Mouse (Mus musculus) cerebellum, postnatal 36 days (tissue): ENCODE measurements around the gene Mecp2.
A peak's percentile ranks its signal among the peaks of the same experiment; 100 is the strongest.
"Not testable (repeated sequence)": the region's sequence is repeated elsewhere in the genome, so short reads cannot be mapped to it uniquely, and the experiment has no call there.

Experiments used
- DNase-seq, 2 experiments: peaks; one replicate each; pipeline ENCODE4 v3.0.0; 2021 to 2022; ENCODE audit warnings: mixed read lengths in 2 of 2

The Mecp2 gene

GRCm38 (mm10) chrX:74135263-74135662 lies at the start of gene Mecp2:
Mecp2 (minus strand) TSS chrX:74135363.
- DNase-seq: not testable (repeated sequence)

DNA sequence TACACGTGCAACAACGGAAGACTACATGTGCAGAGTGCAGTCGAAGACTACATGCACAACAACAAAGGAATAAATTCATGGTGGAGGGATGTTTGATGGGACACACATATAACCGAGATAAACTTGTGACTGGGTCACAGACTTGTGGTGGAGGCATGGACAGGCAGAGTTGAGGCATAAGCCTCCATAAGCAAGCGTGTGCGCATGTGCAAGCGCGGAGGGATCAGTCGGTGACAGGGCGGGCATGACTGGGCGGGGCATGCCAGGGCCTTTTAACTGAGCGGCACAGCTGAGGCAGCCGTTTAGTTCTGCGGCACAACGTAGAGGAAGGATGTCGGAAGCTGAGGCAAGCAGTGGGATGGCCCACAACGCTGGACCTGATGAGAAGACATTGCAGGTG lies 41.8 kb upstream of the Mecp2 start, which contains the start of gene Tktl1:
Gene Tktl1 (plus strand): TSS at position 301 of the 400 bp plus-strand sequence.
- DNase-seq: no peak

DNA sequence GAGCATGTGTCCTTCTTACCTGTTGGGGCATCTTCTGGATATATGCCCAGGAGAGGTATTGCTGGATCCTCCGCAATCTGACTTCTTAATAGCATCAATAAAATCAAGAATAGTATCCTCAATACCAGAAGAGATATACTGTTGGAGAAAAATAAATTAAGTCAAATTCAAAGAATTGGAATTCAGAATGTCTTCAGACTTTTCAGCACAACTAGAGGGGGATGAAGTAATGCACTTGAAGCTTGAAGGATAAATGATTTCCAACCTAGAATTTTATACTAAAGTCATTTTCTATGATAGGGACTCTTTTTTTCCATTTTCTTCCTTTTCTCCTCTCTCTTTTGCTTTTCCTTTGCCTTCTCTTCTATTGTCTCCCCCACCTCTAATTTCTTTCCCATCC lies 32.6 kb upstream of the Mecp2 start, which contains the start of gene Tex28:
Gene Tex28 (minus strand): TSS at position 101 of the 400 bp plus-strand sequence.
- DNase-seq: no peak

GRCm38 (mm10) chrX:74127164-74127563 lies 8.0 kb downstream of the Mecp2 start, which contains the start of gene Opn1mw:
Opn1mw (plus strand) TSS chrX:74127464.
- DNase-seq: no peak

- no peak for DNase-seq
Observed at GRCm38 (mm10) chrX:74124975-74125374, 10.2 kb downstream of the Mecp2 start.

DNA sequence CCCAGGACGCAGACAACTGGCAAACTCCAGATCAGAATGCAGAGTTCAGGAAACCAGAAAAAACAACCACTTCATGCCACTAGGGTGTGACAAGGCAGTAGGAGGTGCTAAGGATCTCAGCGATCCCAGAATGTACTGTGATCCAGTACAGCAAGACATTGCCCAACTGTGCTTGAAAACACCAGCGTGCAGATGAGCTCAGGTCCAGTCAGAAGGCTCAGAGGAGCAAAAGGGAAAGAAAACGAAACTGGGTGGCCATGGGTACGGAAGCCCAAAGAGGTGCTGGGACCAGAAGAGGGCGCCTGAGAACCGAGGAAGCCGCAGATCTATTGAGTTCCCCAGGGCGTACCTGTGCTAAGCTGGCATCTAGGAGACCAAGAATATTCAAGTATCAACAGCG lies 19.7 kb downstream of the Mecp2 start:
- DNase-seq: peak; percentile 63 to 66

DNA sequence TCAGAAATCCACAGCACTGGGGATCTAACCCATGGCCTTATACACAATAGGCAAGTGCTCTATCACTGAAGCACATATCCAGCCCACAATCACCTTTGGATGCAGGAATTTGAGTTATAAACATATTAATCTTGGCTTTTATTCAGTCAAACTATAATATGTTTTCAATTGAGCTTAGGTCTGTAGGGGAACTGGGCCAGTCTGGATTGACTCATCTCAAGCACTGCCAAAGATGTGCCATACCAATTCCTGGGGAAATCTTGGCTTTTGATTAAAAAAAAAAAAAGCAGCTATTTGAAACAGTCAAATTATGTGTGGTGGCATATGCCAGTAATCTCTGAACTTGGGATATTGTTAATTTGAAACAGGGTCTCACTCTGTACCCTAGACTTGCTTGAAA lies 21.1 kb downstream of the Mecp2 start:
- DNase-seq: no peak

DNA sequence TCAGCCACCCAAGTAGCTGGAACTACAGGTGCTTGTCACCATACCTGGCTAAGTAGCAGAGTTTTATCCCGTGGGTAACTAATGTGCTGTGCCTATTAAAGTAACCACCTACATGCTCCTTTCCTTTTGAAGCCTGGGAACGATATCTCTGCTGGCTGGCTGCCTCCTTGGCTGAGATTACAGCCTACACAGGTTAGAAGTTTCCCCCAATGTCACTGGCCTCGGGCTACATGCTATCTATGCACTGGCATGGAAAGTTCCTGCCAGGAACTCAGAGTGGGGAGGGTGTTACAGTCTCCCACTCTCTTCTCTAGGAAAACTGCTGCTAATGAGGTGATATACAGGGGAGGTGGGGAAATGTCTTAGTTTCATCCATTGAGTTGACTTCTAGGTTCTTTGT lies 26.4 kb downstream of the Mecp2 start:
- no peak for DNase-seq

DNA sequence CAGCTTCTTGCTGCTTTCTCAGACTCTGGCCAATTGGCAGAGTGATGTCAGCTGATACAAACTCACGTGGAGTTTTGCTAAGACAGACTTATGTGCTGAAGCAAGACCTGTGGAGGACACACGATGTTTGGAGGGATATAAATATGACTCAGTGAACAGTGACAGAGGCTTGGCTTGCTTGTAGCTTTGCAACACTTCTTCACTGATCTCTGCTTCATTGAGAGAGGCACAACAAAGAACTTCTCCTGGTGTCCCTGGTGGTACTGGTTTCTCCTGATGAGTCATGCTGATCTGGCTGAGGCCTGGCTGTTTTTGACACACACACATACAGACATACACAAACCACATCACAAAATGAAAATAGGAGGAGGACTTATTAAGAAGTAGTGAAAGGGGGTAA lies 29.2 kb downstream of the Mecp2 start:
- DNase-seq: no peak

DNA sequence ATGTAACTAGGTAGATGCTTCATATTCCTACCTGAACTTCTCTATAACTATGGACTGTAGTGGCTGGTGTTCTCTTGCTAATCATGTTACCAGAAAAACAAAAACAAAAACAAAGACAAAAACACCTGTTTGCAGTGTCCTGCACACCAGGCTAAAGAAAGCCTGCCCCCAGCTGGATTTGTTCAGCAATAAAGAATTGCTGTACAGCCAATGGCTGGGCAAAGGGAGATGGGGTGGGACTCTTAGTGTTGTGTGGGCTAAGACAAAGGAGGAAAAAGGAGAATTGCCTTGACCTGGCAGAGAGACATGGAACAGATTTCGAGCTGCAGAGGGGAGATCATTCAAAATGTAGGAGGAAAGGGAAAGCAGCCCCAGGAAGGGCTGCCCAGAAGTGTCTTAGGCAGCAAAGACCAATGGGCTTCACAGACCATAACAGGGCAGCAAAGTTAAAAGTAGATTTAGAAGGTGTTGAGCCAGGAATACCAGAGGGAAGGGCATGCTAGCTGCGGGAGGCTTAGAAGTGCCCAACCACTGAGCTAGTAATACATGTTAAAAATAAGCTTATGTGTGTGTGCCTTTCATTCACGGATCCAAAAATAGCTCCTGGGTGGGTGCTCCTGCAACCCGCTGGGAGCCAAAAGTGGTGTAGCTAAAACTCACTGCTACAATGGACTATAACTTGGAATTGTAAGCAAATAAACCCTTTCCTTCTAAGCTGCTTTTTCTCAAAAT lies 31.5 kb downstream of the Mecp2 start:
- DNase-seq: no peak

GRCm38 (mm10) chrX:74095130-74095529 lies 40.0 kb downstream of the Mecp2 start:
- no peak for DNase-seq

GRCm38 (mm10) chrX:74085601-74086038 lies 49.5 kb downstream of the Mecp2 start:
- DNase-seq: peak; percentile 96 to 98

GRCm38 (mm10) chrX:74084946-74085498 lies 50.1 kb downstream of the Mecp2 start:
- peak; percentile 74 to 80 for DNase-seq

GRCm38 (mm10) chrX:74084276-74084837 lies 50.8 kb downstream of the Mecp2 start:
- DNase-seq: peak; percentile 18 to 26

GRCm38 (mm10) chrX:74070794-74071193 lies 64.4 kb downstream of the Mecp2 start:
- DNase-seq: no peak

DNA sequence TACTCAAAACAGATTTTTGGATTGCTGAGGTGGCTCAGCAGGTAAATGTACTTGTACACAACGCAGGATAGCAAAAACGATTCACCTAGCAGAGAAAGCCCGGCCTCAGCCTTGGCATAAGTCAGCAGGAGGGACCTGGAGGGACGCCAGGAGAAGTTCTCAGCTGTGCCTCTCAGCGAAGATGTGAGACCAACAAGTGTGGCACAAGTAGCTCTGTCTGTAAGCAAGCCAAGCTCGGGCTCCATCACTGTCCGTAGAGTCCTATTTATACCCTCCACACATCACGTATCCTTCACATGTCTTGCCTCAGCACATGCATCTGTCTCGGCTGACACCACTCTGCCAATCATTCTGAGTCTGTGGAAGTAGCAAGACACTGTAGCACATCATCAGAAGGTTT lies 67.3 kb downstream of the Mecp2 start:
- peak; percentile 50 to 54 for DNase-seq

DNA sequence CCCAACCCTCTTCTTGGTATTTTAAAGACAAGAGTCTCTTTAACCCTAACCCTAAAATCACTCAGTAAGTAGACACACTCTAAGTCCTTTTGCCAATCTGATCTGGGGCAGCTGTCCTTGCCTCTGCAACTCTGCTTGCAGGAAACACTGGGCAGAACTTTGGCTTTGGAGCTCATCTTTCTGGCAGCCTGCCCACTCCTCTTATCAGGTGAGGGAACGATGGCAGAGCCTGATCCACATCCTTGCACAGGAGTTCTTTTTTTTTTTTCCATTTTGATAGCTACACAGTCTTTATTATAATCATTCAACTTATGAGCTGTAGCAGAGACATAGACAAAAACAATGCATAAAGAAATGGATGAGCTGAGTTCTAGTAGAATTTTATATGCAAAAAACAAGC lies 90.1 kb downstream of the Mecp2 start:
- DNase-seq: peak; percentile 26 to 27

DNA sequence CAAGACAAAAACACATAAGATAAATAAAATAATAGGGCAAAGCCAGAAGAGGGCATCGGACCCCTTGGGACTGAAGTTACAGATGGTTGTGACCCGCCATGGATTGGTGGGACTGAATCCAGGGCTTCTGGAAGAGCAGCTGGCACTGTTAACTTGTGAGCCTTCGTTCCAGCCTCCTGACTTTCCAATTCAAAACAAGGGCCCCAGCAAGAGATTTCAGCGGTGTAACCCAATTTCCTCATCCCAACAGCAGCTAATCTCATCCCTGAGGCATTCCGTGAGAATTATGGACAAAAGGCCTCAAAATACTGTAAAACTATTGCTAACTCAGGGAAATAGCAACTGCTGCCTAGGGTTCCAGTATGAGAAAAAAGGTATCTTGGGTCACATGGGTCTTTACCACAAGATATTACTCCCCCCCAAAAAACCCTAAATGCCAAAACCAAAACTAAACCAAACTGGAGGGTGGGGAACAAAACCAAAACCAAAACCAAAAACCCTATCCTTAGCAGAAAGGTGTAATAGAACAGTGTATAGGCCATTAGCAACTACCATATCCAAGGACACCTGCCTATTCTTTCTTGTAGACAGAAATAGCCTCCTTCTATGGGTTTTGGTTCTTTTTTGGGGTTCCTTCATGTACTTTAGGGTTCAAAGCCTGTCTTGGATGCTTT lies 97.3 kb downstream of the Mecp2 start:
- DNase-seq: no peak

GRCm38 (mm10) chrX:74030000-74030399 lies 105.2 kb downstream of the Mecp2 start:
- no peak for DNase-seq

- peak; percentile 67 to 82 for DNase-seq
Observed at GRCm38 (mm10) chrX:74023188-74024049, 111.7 kb downstream of the Mecp2 start, which contains the start of gene Irak1. Irak1 (minus strand) TSS chrX:74023918.

DNA sequence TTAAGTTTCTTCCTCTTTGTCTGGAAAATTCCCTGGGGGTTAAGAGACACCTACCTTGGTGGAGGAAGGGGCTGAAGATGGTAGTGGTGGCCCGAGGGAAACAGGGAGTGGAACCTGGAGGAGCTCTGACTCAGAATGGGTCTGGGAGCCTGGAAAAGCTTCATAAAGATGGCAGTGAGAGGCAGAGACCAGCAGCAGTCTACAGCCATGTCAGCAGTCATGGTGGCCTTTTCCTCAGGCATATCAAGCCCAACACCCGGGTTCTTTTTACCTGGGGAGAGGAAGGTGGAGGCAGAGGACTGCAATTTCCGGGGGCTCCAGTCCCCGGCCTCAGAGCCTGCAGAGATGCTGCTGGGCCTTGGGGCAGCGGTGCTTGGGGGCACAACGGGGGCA lies 112.4 kb downstream of the Mecp2 start:
- DNase-seq: no peak

DNA sequence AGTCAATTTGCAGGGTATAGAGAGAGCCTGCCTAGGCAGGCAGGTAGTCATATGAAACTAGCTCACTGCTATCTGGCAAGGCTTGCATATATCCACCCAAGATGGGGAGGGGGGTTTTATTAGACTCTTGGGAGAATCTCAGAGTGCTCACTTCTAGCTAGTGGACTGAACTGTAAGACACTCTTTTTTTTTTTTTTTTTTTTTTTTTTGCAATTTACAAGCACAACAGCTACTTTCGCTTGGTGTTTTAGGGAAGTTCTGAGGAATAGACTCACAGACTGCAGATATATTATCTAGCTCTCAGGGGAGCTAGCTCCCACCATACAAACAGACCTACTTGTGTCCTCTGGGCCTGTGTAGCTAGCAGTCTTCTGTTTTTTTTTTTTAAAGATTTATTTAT lies 120.6 kb downstream of the Mecp2 start:
- DNase-seq: no peak
